Mouse (Mus musculus) lung, adult 2 months (tissue): ENCODE results near the gene Cry2.

Experiments
- CTCF ChIP-seq: fragments of 200-500 bp; IDR thresholded peaks from 2 replicates; pipeline ENCODE4 v1.5.1; 2011; ENCODE audit warnings: mild to moderate bottlenecking, low read length, control low read depth; ENCODE audit not compliant: insufficient read depth
- POLR2A ChIP-seq: fragments of 200-500 bp; IDR thresholded peaks from 2 replicates; pipeline ENCODE4 v1.6.1; 2011; ENCODE audit warnings: low read depth, mild to moderate bottlenecking, control low read depth, low read length, borderline replicate concordance; ENCODE audit errors: extremely low read depth

- 0 out of 2 replicates have a peak, but pooled peaks have one; percentile 12 for TF ChIP-seq POLR2A
- TF ChIP-seq CTCF: no peak
Measured at GRCm38 (mm10) chr2:92430723-92431541, 2.9 kb downstream of the Cry2 start.
